Mouse (Mus musculus) adrenal gland, postnatal 14 days (tissue): ENCODE measurements around the gene Smim24. TPM values are rescaled to one million over a fixed set of nuclear protein-coding genes. Genes with fewer than 3 reads are reported as not detected.
A peak's percentile ranks its signal among the peaks of the same experiment; 100 is the strongest.

Experiments
- DNase-seq: peaks from one replicate; pipeline ENCODE4 v3.0.0; 2021; ENCODE audit warnings: mixed read lengths
- total RNA-seq: library from RNA; stranded (reverse); gene quantifications from 2 replicates; pipeline ENCODE4 v1.2.3, GENCODE M21; 2021

The Smim24 gene
- total RNA-seq, 1 experiment from 2014 or later, result 1.9 TPM

GRCm38 (mm10) chr10:81365073-81365472 lies 27.8 kb upstream of the Smim24 start:
- DNase-seq, result no peak

- DNase-seq, result no peak
Observed at GRCm38 (mm10) chr10:81365672-81366476, 27.0 kb upstream of the Smim24 start, which contains the start of gene 4930404N11Rik. TSS of gene 4930404N11Rik (minus strand) at chr10:81365816.

- DNase-seq, result no peak
Observed at GRCm38 (mm10) chr10:81366477-81367206, 26.2 kb upstream of the Smim24 start.

GRCm38 (mm10) chr10:81367207-81367495 lies 25.7 kb upstream of the Smim24 start:
- no peak for DNase-seq

GRCm38 (mm10) chr10:81375322-81375721 lies 17.5 kb upstream of the Smim24 start:
- no peak for DNase-seq

- DNase-seq, result no peak
Observed at GRCm38 (mm10) chr10:81376561-81377361, 16.1 kb upstream of the Smim24 start.

- DNase-seq, result no peak
Observed at GRCm38 (mm10) chr10:81377362-81377664, 15.5 kb upstream of the Smim24 start.

- peak; percentile 65 for DNase-seq
Observed at GRCm38 (mm10) chr10:81377793-81378552, 14.9 kb upstream of the Smim24 start, which contains the start of gene Fzr1. TSS of gene Fzr1 (minus strand) at chr10:81378516.

- DNase-seq, result peak; percentile 100
Observed at GRCm38 (mm10) chr10:81378553-81379182, 14.2 kb upstream of the Smim24 start.

GRCm38 (mm10) chr10:81379183-81379553 lies 13.7 kb upstream of the Smim24 start:
- no peak for DNase-seq

- DNase-seq, result no peak
Observed at GRCm38 (mm10) chr10:81379809-81380378, 13.0 kb upstream of the Smim24 start.

GRCm38 (mm10) chr10:81382039-81382438 lies 10.8 kb upstream of the Smim24 start:
- no peak for DNase-seq

- peak; percentile 99 for DNase-seq
Observed at GRCm38 (mm10) chr10:81383802-81384604, 8.8 kb upstream of the Smim24 start, which contains the start of the genes Dohh and Gm48551. TSS of gene Dohh (plus strand) at chr10:81384428. TSS of gene Gm48551 (plus strand) at chr10:81384466.

GRCm38 (mm10) chr10:81384605-81384982 lies 8.3 kb upstream of the Smim24 start:
- DNase-seq, result no peak

GRCm38 (mm10) chr10:81385603-81386306 lies 7.1 kb upstream of the Smim24 start:
- no peak for DNase-seq

GRCm38 (mm10) chr10:81387716-81388115 lies 5.1 kb upstream of the Smim24 start:
- DNase-seq, result no peak

GRCm38 (mm10) chr10:81388505-81389055 lies 4.3 kb upstream of the Smim24 start, which contains the start of gene Gm48552:
TSS of gene Gm48552 (plus strand) at chr10:81389005.
- DNase-seq, result no peak

- DNase-seq, result peak; percentile 78
Observed at GRCm38 (mm10) chr10:81389373-81389772, 3.5 kb upstream of the Smim24 start.
